Mouse (Mus musculus): ENCODE results near the gene Col26a1. TPM values are rescaled to one million over a fixed set of nuclear protein-coding genes. Genes with fewer than 3 reads are reported as not detected.

Col26a1 gene
- total RNA-seq, 1 experiment from 2014 or later = not detected

Other genes starting within 250 kb of the Col26a1 start
- 14.5 and 23.0 TPM in 2 replicates for gene Myl10, start 190.1 kb downstream of the Col26a1 start, total RNA-seq (2017)
- gene Ift22, start 24.9 kb upstream of the Col26a1 start, total RNA-seq (2017) = 7.3 and 12.8 TPM in 2 replicates
- gene Fis1, start 70.1 kb upstream of the Col26a1 start, total RNA-seq (2017) = 56.8 and 146 TPM in 2 replicates
- gene Cldn15, start 83.4 kb upstream of the Col26a1 start, total RNA-seq (2017) = 0.40 and 9.1 TPM in 2 replicates
- 33.3 and 37.8 TPM in 2 replicates for gene Plod3, start 103.8 kb upstream of the Col26a1 start, total RNA-seq (2017)
- 14.8 and 38.6 TPM in 2 replicates for gene Znhit1, start 104.8 kb upstream of the Col26a1 start, total RNA-seq (2017)
- 0.10 TPM in 1 of 2 replicates, not detected in the other for gene Vgf, start 143.2 kb upstream of the Col26a1 start, total RNA-seq (2017)
- gene Ap1s1, start 162.9 kb upstream of the Col26a1 start, total RNA-seq (2017) = 39.7 and 42.4 TPM in 2 replicates
- not detected in 2 replicates for gene Serpine1, start 189.1 kb upstream of the Col26a1 start, total RNA-seq (2017)
- gene Trim56, start 233.0 kb upstream of the Col26a1 start, total RNA-seq (2017) = 35.8 and 48.8 TPM in 2 replicates